Mouse (Mus musculus) liver, embryonic 11.5 days (tissue): ENCODE results near the gene Nfs1. TPM values are rescaled to one million over a fixed set of nuclear protein-coding genes. Genes with fewer than 3 reads are reported as not detected.

Source experiments
- ATAC-seq: fragments of 200-750 bp; cut with Nextera tagmentation; replicated peaks from 2 replicates; pipeline ENCODE4 v1.8.0; 2017; ENCODE audit warnings: moderate number of reproducible peaks, mild to moderate bottlenecking, moderate TSS enrichment, moderate library complexity; ENCODE audit not compliant: low FRiP score
- DNase-seq: peaks from one replicate; pipeline ENCODE4 v3.0.0-alpha.2; 2017; ENCODE audit warnings: low spot score
- H3K27ac ChIP-seq: fragments of 300-500 bp; sonication (generic); 2 replicates; pipeline ENCODE4 v1.5.1; 2014; ENCODE audit warnings: mild to moderate bottlenecking, low read depth, low read length, control low read depth
- H3K27me3 ChIP-seq: fragments of 300-500 bp; sonication (generic); replicated peaks from 2 replicates; pipeline ENCODE4 v1.6.1; 2014; ENCODE audit warnings: low read length, mixed read lengths; ENCODE audit not compliant: control insufficient read depth, insufficient read depth
- H3K36me3 ChIP-seq: fragments of 300-500 bp; sonication (generic); 2 replicates; pipeline ENCODE4 v1.6.1; 2014; ENCODE audit warnings: mild to moderate bottlenecking, low read length, moderate library complexity, mixed read lengths; ENCODE audit not compliant: control insufficient read depth, insufficient read depth
- H3K4me1 ChIP-seq: fragments of 300-500 bp; sonication (generic); replicated peaks from 2 replicates; pipeline ENCODE4 v1.6.1; 2014; ENCODE audit warnings: low read length, mixed read lengths; ENCODE audit not compliant: control insufficient read depth, insufficient read depth
- H3K4me2 ChIP-seq: fragments of 300-500 bp; sonication (generic); 2 replicates; pipeline ENCODE4 v1.6.1; 2014; ENCODE audit warnings: mild to moderate bottlenecking, control low read depth, moderate library complexity
- H3K4me3 ChIP-seq: fragments of 300-500 bp; sonication (generic); 2 replicates; pipeline ENCODE4 v1.5.1; 2014; ENCODE audit warnings: low read depth, low read length, control low read depth
- H3K9ac ChIP-seq: fragments of 300-500 bp; sonication (generic); 2 replicates; pipeline ENCODE4 v1.6.1; 2014; ENCODE audit warnings: low read depth, low read length, control low read depth
- H3K9me3 ChIP-seq: fragments of 300-500 bp; sonication (generic); 2 replicates; pipeline ENCODE4 v1.6.1; 2016; ENCODE audit warnings: low read length, inconsistent platforms, mixed read lengths; ENCODE audit not compliant: control insufficient read depth
- WGBS: fragments of 180-500 bp; shearing (Covaris S2); extraction: QIAGEN DNeasy Blood & Tissue Kit; methylation state at CpG from one replicate; pipeline ENCODE4 v1.1.7; 2014; 5-methylcytosine and 5-hydroxymethylcytosine counted together
- polyA plus RNA-seq: library from polyadenylated mRNA; unstranded; fragments of >200 nt; fragmentation: Nextera tagmentation; extraction: Ambion mirVana; gene quantifications from 2 replicates; pipeline ENCODE4 v1.2.1, GENCODE M21; 2014

The Nfs1 gene
- polyA plus RNA-seq, 1 experiment from 2014 or later, result 87.5 TPM

DNA sequence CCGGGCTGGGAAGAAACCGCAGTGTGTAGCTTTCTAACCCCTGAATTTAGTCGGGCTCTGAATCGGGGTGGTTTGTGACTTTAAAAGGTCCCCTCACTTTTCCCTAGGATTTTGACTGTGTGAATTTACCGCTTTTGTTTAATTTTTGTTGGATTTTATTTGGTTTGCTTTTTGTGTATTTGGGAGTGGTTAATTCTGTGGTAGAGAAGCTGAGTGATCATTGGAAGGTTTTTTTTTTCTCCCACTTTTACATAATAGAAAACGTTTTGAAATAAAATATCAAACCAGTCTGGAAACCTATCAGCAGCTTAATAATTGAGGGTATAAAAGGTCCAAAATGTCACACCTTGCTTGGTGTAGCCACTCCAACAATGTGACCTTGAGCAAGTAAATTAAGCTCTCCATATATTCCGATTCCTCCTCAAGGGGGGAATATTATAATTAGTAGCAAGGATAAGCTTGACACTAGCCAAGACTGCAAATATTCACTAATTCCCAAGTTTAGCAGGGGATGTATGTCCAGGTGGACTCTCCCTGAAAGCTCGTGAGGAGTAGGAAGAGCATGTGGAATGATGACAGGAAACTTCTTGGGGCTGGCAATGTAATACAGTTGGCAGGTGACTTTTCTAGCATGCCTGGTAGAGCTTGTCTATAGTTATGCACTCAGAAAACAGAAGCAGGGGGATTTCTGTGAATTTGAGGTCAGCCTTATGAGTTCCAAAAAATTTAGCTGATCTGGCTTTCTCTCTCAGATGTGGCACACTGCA is 37.0 kb upstream of the Nfs1 start:
- DNase-seq (no peak), ATAC-seq (no peak)
- H3K27ac ChIP-seq, result peak overlapping the region; percentile 97
- peaks cover 19% of the 10 kb centered on the region for H3K4me1 ChIP-seq
- 15% methylated on average over 8 of the region's 8 CpGs for WGBS
- peak overlapping the region; percentile 54 for H3K4me3 ChIP-seq
- H3K9me3 ChIP-seq, result no peaks in the 10 kb centered on the region
- H3K4me2 ChIP-seq, result peak overlapping the region; percentile 67
- H3K9ac ChIP-seq, result peak overlapping the region; percentile 100
- peaks cover 8% of the 10 kb centered on the region for H3K36me3 ChIP-seq
- no peaks in the 10 kb centered on the region for H3K27me3 ChIP-seq

DNA sequence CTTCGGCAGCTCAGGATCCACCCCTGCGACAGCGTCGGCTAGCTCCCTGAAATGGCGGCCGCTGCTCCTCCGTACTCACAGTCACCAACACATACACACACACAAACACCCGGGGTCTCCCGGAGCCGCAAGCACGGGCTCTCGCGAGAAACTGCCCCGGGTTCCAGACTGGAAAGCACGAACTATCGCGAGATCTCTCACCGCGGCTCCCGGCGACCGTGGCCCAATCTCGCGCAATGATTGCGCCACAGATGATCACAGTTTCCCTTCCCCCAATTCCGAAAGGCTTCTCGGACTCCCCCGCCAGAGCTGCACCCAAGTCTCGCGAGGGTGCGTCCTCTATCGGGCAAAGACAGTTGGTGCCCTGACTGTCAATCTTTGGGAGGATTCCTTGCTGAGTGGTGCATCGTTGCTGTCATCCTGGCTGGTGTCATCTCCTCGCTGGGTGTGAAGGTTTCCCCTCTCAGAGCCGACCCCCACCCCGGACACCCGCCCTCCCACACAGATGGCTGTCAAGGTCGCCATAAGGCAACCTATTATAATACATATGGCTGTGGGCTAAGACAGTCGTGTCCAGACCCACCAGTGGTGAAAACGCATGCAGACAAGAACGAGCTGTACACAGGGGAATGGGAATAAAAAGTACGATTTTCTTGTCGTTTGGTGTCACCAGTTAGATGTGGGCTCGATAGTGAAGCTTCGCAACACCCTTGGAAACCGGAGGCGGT is 36.3 kb upstream of the Nfs1 start, which contains the start of gene Rbm39:
Gene Rbm39 (minus strand): TSS at position 145 of the 728 bp plus-strand sequence.
- peak; percentile 97 for ATAC-seq

DNA sequence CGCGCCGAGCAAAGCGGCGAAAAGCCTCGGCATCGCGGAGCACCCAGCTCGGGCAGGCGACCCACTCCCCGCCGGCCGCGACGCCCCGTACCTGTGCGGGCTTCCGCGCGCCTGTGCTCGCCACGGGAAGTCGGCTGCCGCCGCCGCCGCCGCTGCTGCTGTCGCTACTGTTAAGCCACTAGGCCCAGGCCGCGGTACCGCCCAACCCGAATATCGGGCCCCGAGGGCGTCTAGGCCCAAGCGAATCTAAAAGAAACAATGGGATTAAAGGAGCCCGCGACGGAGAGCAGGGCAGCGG is 35.8 kb upstream of the Nfs1 start:
- Histone ChIP-seq H3K9ac (peak overlapping the region; percentile 100), H3K9me3 (no peaks in the 10 kb centered on the region), H3K36me3 (peaks cover 8% of the 10 kb centered on the region), H3K4me1 (peaks cover 19% of the 10 kb centered on the region), H3K27ac (peak overlapping the region; percentile 97), H3K4me2 (peak overlapping the region; percentile 10; the same call in 1 of the 2 replicates), H3K4me3 (peak overlapping the region; percentile 100), H3K27me3 (no peaks in the 10 kb centered on the region)
- DNase-seq, result no peak
- WGBS, result under 1% methylated on average over 41 of the region's 41 CpGs
- ATAC-seq, result 0 out of 2 replicates have a peak, but pooled peaks have one; percentile 13

More for the DNA sequence above, 36.3 kb upstream of the Nfs1 start, which contains the start of gene Rbm39:
- Histone ChIP-seq H3K9ac (peak within 1 kb of the TSS; percentile 100), H3K27me3 (no peaks in the 10 kb centered on the region), H3K36me3 (peaks cover 8% of the 10 kb centered on the region), H3K9me3 (no peaks in the 10 kb centered on the region), H3K4me1 (peaks cover 19% of the 10 kb centered on the region), H3K4me2 (peak within 1 kb of the TSS; percentile 97), H3K27ac (peak within 1 kb of the TSS; percentile 97), H3K4me3 (peak within 1 kb of the TSS; percentile 100)
- WGBS, result under 1% methylated on average over 46 of the region's 47 CpGs
- DNase-seq, result peak; percentile 100

DNA sequence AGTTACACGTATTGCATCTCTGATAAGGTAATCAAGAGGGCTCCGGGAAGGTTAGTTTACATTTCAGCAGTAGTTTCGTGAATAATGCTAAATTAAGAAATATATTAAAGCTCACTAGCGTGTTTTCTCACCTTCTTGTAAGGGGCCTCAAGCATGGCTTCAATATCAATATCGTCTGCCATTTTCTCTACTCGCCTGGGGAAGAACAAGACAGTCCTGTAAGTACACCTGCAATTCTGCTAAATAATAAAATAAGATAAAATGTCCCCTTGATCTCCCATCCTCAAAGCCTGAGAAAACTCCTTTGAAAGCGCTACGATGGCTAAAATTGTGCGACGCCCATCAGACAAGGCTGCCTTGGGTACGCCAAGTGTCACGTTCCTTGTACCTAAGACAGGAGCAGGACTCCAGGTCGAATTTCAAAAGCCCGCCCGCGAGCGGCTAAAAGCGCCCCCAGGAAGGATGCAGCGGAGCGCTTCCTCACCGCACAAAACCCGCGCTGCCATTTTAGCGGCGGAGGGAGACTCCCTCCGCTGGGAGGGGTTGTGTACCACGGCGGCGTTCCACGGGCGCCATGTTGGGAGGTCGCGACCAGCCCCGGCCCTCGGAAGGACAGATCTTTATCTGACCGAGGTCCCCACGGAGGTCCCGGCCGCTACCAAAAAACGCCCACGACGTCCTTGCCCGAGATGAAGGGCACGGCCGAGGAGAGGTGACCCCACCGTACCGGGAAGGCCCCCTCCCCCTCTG is 35.2 kb upstream of the Nfs1 start:
- WGBS, result under 1% methylated on average over 47 of the region's 47 CpGs

DNA sequence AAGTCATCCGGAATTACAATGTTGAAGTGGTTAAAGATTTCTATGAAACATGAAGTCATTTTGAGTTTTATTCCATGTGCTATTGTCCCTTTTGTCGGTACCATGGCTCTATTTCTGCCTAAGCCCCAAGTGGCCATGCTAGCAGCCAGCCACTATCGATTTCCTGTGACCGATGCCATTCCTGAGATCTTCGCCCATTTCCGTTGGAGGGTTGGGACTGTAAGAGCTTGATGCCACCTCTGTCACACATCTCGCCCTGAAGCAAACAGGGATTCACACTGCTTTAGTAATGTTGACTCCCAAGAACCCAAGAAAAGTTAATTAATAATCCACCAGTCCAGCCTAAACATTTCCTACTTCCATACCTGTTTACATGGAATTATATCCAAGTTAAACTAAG is 33.7 kb upstream of the Nfs1 start:
- Histone ChIP-seq H3K4me2 (peak overlapping the region; percentile 97), H3K4me3 (peak overlapping the region; percentile 100), H3K4me1 (peaks cover 19% of the 10 kb centered on the region), H3K36me3 (peaks cover 12% of the 10 kb centered on the region), H3K27ac (no peak overlapping the region), H3K9ac (0 out of 2 replicates have a peak overlapping the region, but pooled peaks have one; percentile 23), H3K27me3 (no peaks in the 10 kb centered on the region), H3K9me3 (no peaks in the 10 kb centered on the region)
- 66% methylated on average over 7 of the region's 7 CpGs for WGBS
- no peak for ATAC-seq
- DNase-seq, result no peak

More for the DNA sequence above, 35.2 kb upstream of the Nfs1 start:
- Histone ChIP-seq H3K4me3 (peak overlapping the region; percentile 100), H3K4me1 (peaks cover 19% of the 10 kb centered on the region), H3K9me3 (no peaks in the 10 kb centered on the region), H3K4me2 (peak overlapping the region; percentile 97), H3K27ac (peak overlapping the region; percentile 97), H3K9ac (peak overlapping the region; percentile 100), H3K36me3 (peaks cover 8% of the 10 kb centered on the region), H3K27me3 (no peaks in the 10 kb centered on the region)
- DNase-seq, result peak; percentile 86
- ATAC-seq, result peak; percentile 25

DNA sequence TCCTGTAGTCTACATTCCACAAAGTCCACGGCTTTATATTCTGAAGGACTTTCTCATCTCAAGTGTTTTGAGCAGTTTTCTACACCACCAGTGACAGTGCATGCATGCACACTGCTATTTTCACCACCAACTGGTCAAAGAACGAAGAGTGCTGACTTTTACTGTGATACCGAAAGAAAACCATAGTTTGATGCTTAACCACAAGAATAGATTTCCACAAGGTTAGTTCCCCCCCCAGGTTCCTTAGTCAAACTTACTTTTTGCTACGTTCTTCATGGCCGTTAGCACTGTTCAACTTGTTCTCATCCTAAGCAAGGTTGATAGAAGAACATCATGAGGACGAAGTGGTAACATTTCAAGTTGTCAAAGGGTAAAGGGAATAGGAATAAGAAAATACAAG is 33.1 kb upstream of the Nfs1 start:
- Histone ChIP-seq H3K4me3 (peak overlapping the region; percentile 18; the same call in 1 of the 2 replicates), H3K4me1 (peaks cover 19% of the 10 kb centered on the region), H3K9me3 (no peaks in the 10 kb centered on the region), H3K27ac (no peak overlapping the region), H3K36me3 (peaks cover 17% of the 10 kb centered on the region), H3K27me3 (no peaks in the 10 kb centered on the region), H3K4me2 (peak overlapping the region; percentile 40), H3K9ac (no peak overlapping the region)
- WGBS, result 83% methylated on average over 6 of the region's 6 CpGs
- ATAC-seq (no peak), DNase-seq (no peak)

DNA sequence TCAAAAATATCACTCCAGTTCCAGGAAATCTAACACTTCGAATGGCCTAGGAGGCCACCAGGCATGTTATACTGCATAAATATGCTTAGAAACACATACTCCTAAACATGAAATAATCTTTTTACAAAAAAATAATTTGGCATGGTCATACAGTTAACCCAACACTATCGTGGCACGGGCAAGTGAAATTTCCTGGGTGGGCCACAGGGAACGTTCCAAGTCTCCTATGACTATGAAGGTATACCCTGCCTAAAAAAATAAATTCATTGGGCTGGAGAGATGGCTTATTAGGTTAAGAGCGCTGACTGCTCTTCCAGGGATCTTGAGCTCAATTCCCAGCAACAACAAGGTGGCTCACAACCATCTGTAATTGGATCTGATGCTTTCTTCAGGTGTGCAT is 22.6 kb upstream of the Nfs1 start:
- no peak for ATAC-seq
- Histone ChIP-seq H3K27ac (no peak overlapping the region), H3K4me2 (no peak overlapping the region), H3K9ac (no peak overlapping the region), H3K9me3 (no peaks in the 10 kb centered on the region), H3K4me3 (no peak overlapping the region), H3K36me3 (peaks cover 53% of the 10 kb centered on the region), H3K27me3 (no peaks in the 10 kb centered on the region), H3K4me1 (no peaks in the 10 kb centered on the region)
- WGBS, result 90% methylated on average over 5 of the region's 5 CpGs
- no peak for DNase-seq

DNA sequence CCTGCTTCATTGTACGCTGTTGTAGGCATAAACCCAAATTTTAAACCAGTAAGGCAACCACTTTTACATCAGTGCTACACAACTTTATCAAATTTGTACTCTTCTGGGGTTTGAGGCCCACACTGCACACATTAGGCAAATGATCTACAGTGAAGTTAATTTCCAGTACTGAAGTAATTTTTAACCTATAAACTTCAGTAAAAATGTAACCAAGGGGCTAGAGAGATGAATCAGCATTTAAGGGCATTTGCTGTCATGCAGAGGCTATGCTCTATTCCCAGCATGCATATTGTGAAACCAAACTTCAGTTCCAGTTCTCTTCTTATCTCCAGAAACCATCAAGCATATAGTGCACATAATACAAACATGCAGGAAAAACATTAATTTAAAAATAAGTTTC is 21.5 kb upstream of the Nfs1 start:
- Histone ChIP-seq H3K4me1 (no peaks in the 10 kb centered on the region), H3K36me3 (peaks cover 51% of the 10 kb centered on the region), H3K9ac (no peak overlapping the region), H3K9me3 (no peaks in the 10 kb centered on the region), H3K4me2 (no peak overlapping the region), H3K4me3 (no peak overlapping the region), H3K27me3 (no peaks in the 10 kb centered on the region), H3K27ac (no peak overlapping the region)
- 91% methylated on average over 1 of the region's 1 CpGs for WGBS
- DNase-seq (no peak), ATAC-seq (no peak)
